Mouse (Mus musculus): Measurements from ENCODE around the gene Bicd1.

GRCm38 (mm10) chr6:149408833-149409332 is at the start of gene Bicd1:
- TF ChIP-seq CTCF (IDR thresholded peaks at IDR 0.05; ENCODE audit: low read depth, low read length) = no peak
- no peak for TF ChIP-seq POLR2A (IDR thresholded peaks at IDR 0.05; ENCODE audit: borderline replicate concordance, low read depth, low read length)

Measured in bone marrow macrophage, adult 2 months (primary cell).